Mouse (Mus musculus) liver, embryonic 11.5 days (tissue): ENCODE measurements at regions not wholly inside any gene's neighbourhood (a gene's known extent, or its start where the extent isn't known, plus 50 kb on each side); places are given as distances from the start of the nearest gene placed in this dataset.

Source experiments
- ATAC-seq: fragments of 200-750 bp; cut with Nextera tagmentation; replicated peaks from 2 replicates; pipeline ENCODE4 v1.8.0; 2017; ENCODE audit warnings: moderate number of reproducible peaks, mild to moderate bottlenecking, moderate TSS enrichment, moderate library complexity; ENCODE audit not compliant: low FRiP score
- DNase-seq: peaks from one replicate; pipeline ENCODE4 v3.0.0-alpha.2; 2017; ENCODE audit warnings: low spot score
- H3K27ac ChIP-seq: fragments of 300-500 bp; sonication (generic); 2 replicates; pipeline ENCODE4 v1.5.1; 2014; ENCODE audit warnings: mild to moderate bottlenecking, low read depth, low read length, control low read depth
- H3K27me3 ChIP-seq: fragments of 300-500 bp; sonication (generic); replicated peaks from 2 replicates; pipeline ENCODE4 v1.6.1; 2014; ENCODE audit warnings: low read length, mixed read lengths; ENCODE audit not compliant: control insufficient read depth, insufficient read depth
- H3K36me3 ChIP-seq: fragments of 300-500 bp; sonication (generic); 2 replicates; pipeline ENCODE4 v1.6.1; 2014; ENCODE audit warnings: mild to moderate bottlenecking, low read length, moderate library complexity, mixed read lengths; ENCODE audit not compliant: control insufficient read depth, insufficient read depth
- H3K4me1 ChIP-seq: fragments of 300-500 bp; sonication (generic); replicated peaks from 2 replicates; pipeline ENCODE4 v1.6.1; 2014; ENCODE audit warnings: low read length, mixed read lengths; ENCODE audit not compliant: control insufficient read depth, insufficient read depth
- H3K4me2 ChIP-seq: fragments of 300-500 bp; sonication (generic); 2 replicates; pipeline ENCODE4 v1.6.1; 2014; ENCODE audit warnings: mild to moderate bottlenecking, control low read depth, moderate library complexity
- H3K4me3 ChIP-seq: fragments of 300-500 bp; sonication (generic); 2 replicates; pipeline ENCODE4 v1.5.1; 2014; ENCODE audit warnings: low read depth, low read length, control low read depth
- H3K9ac ChIP-seq: fragments of 300-500 bp; sonication (generic); 2 replicates; pipeline ENCODE4 v1.6.1; 2014; ENCODE audit warnings: low read depth, low read length, control low read depth
- H3K9me3 ChIP-seq: fragments of 300-500 bp; sonication (generic); 2 replicates; pipeline ENCODE4 v1.6.1; 2016; ENCODE audit warnings: low read length, inconsistent platforms, mixed read lengths; ENCODE audit not compliant: control insufficient read depth
- WGBS: fragments of 180-500 bp; shearing (Covaris S2); extraction: QIAGEN DNeasy Blood & Tissue Kit; methylation state at CpG from one replicate; pipeline ENCODE4 v1.1.7; 2014; 5-methylcytosine and 5-hydroxymethylcytosine counted together

- Histone ChIP-seq H3K27me3 (no peaks in the 10 kb centered on the region), H3K9me3 (no peaks in the 10 kb centered on the region), H3K9ac (no peak overlapping the region), H3K36me3 (no peaks in the 10 kb centered on the region), H3K4me1 (no peaks in the 10 kb centered on the region), H3K4me3 (no peak overlapping the region), H3K27ac (no peak overlapping the region), H3K4me2 (no peak overlapping the region)
- 56% methylated on average over 7 of the region's 7 CpGs for WGBS
- DNase-seq (no peak), ATAC-seq (no peak)
Observed at GRCm38 (mm10) chr15:61789847-61790562, 867.2 kb upstream of the A1bg start.

GRCm38 (mm10) chr15:61787046-61787445, 864.2 kb upstream of the A1bg start:
- no peaks in the 10 kb centered on the region for H3K27me3 ChIP-seq
- H3K36me3 ChIP-seq = no peaks in the 10 kb centered on the region
- no peaks in the 10 kb centered on the region for H3K4me1 ChIP-seq
- ATAC-seq = no peak
- no peak overlapping the region for H3K9ac ChIP-seq
- DNase-seq = no peak
- no peak overlapping the region for H3K4me3 ChIP-seq
- no peaks in the 10 kb centered on the region for H3K9me3 ChIP-seq
- 79% methylated on average over 1 of the region's 1 CpGs for WGBS
- H3K4me2 ChIP-seq = no peak overlapping the region
- no peak overlapping the region for H3K27ac ChIP-seq

- Histone ChIP-seq H3K9me3 (no peaks in the 10 kb centered on the region), H3K4me1 (no peaks in the 10 kb centered on the region), H3K36me3 (no peaks in the 10 kb centered on the region), H3K4me3 (no peak overlapping the region), H3K27ac (no peak overlapping the region), H3K27me3 (no peaks in the 10 kb centered on the region), H3K9ac (no peak overlapping the region), H3K4me2 (no peak overlapping the region)
- DNase-seq (no peak), ATAC-seq (no peak)
- 66% methylated on average over 2 of the region's 2 CpGs for WGBS
Observed at GRCm38 (mm10) chr15:61781531-61781930, 858.7 kb upstream of the A1bg start.

DNA sequence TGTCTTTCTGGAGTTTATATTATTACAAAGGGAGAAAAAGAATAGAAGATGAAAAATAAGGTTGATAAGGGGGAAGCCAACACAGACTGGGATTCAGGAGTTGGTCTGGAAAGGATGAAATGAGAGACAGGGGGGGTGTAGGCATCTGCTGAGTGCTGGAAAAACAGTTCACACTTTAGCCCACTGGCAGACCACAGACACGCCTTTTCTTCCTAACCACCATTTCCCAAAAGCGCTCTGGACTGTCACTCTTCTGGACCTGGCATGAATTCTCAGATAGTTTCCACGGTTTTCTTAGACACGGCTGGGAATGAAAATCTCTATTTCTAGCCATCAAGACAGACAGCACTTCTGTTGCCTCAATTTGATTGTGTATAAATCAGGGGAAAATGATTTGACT, 850.2 kb upstream of the A1bg start:
- ATAC-seq = no peak
- Histone ChIP-seq H3K4me2 (no peak overlapping the region), H3K9ac (no peak overlapping the region), H3K9me3 (no peaks in the 10 kb centered on the region), H3K27me3 (no peaks in the 10 kb centered on the region), H3K27ac (no peak overlapping the region), H3K4me3 (no peak overlapping the region), H3K4me1 (no peaks in the 10 kb centered on the region), H3K36me3 (no peaks in the 10 kb centered on the region)
- 56% methylated on average over 4 of the region's 4 CpGs for WGBS
- DNase-seq = no peak

DNA sequence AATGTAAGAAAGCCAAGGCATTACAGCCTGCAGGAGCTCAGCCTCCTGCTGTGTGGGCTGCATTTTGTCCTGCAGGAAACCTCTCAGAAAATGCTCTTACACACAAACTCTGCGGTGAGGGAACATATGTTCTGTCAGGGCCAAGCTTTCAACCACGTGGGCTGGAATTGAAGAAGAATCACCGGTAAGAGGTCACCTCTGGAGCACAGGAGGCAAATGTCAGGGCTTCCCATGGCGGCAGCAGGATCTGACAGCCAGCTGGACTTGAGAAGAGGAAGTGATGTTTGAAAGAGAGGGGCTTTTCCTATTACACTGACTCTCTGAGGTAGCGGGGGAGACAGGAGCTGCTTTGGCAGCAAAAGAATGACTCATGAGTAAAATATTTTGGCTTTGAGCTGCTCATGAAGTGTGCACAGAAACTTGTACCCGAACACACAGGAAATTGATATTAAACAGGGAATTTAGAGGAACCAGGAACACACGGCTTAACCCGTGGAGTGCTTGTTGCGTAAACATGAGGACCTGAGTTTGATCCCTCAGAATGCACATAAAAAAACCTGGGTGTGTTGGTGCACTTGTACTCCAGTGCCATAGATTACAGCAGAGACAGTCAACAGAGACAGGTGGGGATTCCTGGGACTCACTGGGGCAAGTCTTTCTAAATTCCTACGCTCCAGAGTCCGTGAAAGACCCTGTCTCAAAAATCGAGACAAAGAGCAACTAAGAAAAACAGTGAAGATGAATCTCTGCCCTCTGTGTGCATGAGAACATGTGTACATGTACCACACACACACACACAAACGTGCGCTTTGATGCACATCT, 848.1 kb upstream of the A1bg start:
- Histone ChIP-seq H3K4me3 (no peak overlapping the region), H3K27ac (no peak overlapping the region), H3K9ac (no peak overlapping the region), H3K4me2 (no peak overlapping the region), H3K36me3 (no peaks in the 10 kb centered on the region), H3K4me1 (no peaks in the 10 kb centered on the region), H3K9me3 (no peaks in the 10 kb centered on the region), H3K27me3 (no peaks in the 10 kb centered on the region)
- 50% methylated on average over 14 of the region's 14 CpGs for WGBS
- DNase-seq (no peak), ATAC-seq (no peak)

DNA sequence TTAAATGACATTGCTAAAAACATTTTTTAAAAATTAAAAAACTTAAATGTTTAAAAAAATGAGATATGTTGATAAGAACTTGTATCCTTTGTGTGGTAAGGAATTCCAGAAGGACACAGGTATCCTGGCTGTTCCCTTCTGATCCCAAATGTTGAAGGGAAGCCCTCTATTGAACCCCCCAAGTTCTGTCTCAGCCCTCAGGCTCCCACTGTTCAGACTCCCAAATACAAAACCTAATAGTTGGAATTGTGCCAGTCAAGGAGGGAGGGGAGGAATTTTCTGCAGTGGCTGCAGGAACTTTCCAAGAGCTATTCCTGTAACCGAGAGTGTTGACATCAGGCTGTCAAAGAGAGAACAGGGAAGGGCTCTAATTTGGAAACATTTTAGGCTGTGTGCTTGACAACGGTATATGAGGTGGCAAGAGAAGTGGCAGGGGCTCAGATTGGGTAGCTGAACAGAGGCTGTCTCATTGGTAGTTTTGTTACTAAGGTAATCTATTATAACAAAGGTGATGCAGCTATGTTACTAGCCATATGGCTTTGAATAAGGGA, 843.8 kb upstream of the A1bg start:
- no peaks in the 10 kb centered on the region for H3K36me3 ChIP-seq
- WGBS = 52% methylated on average over 2 of the region's 2 CpGs
- no peak for ATAC-seq
- H3K4me3 ChIP-seq = no peak overlapping the region
- H3K4me2 ChIP-seq = no peak overlapping the region
- H3K27ac ChIP-seq = no peak overlapping the region
- no peak for DNase-seq
- H3K4me1 ChIP-seq = no peaks in the 10 kb centered on the region
- no peak overlapping the region for H3K9ac ChIP-seq
- no peaks in the 10 kb centered on the region for H3K27me3 ChIP-seq
- no peaks in the 10 kb centered on the region for H3K9me3 ChIP-seq

- H3K4me2 ChIP-seq = no peak overlapping the region
- DNase-seq (no peak), ATAC-seq (no peak)
- no peaks in the 10 kb centered on the region for H3K9me3 ChIP-seq
- no peak overlapping the region for H3K27ac ChIP-seq
- H3K4me3 ChIP-seq = no peak overlapping the region
- no peaks in the 10 kb centered on the region for H3K27me3 ChIP-seq
- WGBS = 100% methylated on average over 2 of the region's 2 CpGs
- no peaks in the 10 kb centered on the region for H3K4me1 ChIP-seq
- H3K36me3 ChIP-seq = no peaks in the 10 kb centered on the region
- no peak overlapping the region for H3K9ac ChIP-seq
Observed at GRCm38 (mm10) chr15:61753802-61754201, 831.0 kb upstream of the A1bg start.

- no peaks in the 10 kb centered on the region for H3K36me3 ChIP-seq
- ATAC-seq = no peak
- no peak overlapping the region for H3K4me3 ChIP-seq
- H3K4me2 ChIP-seq = no peak overlapping the region
- WGBS = 59% methylated on average over 1 of the region's 1 CpGs
- H3K9ac ChIP-seq = no peak overlapping the region
- no peaks in the 10 kb centered on the region for H3K4me1 ChIP-seq
- no peak overlapping the region for H3K27ac ChIP-seq
- no peak for DNase-seq
- no peaks in the 10 kb centered on the region for H3K27me3 ChIP-seq
- no peaks in the 10 kb centered on the region for H3K9me3 ChIP-seq
Observed at GRCm38 (mm10) chr15:61723696-61724095, 800.9 kb upstream of the A1bg start.

- no peak overlapping the region for H3K9ac ChIP-seq
- H3K4me3 ChIP-seq = no peak overlapping the region
- H3K4me1 ChIP-seq = no peaks in the 10 kb centered on the region
- no peak overlapping the region for H3K4me2 ChIP-seq
- no peaks in the 10 kb centered on the region for H3K27me3 ChIP-seq
- DNase-seq (no peak), ATAC-seq (no peak)
- no peaks in the 10 kb centered on the region for H3K9me3 ChIP-seq
- no peak overlapping the region for H3K27ac ChIP-seq
- H3K36me3 ChIP-seq = no peaks in the 10 kb centered on the region
Observed at GRCm38 (mm10) chr15:61718486-61718885, 795.7 kb upstream of the A1bg start.
